Mouse (Mus musculus): ENCODE results near the gene Msi2.

Msi2 gene

GRCm38 (mm10) chr11:88429680-88430079 lies 288.6 kb downstream of the Msi2 start:
- DNase-seq: peak; percentile 26

GRCm38 (mm10) chr11:88425631-88426101 lies 292.6 kb downstream of the Msi2 start:
- peak; percentile 65 for DNase-seq

- no peak for DNase-seq
Measured at GRCm38 (mm10) chr11:88424034-88424767, 294.1 kb downstream of the Msi2 start.

GRCm38 (mm10) chr11:88421057-88421578 lies 297.2 kb downstream of the Msi2 start:
- no peak for DNase-seq

GRCm38 (mm10) chr11:88419657-88420366 lies 298.5 kb downstream of the Msi2 start:
- DNase-seq: no peak

GRCm38 (mm10) chr11:88419064-88419463 lies 299.2 kb downstream of the Msi2 start:
- no peak for DNase-seq

GRCm38 (mm10) chr11:88414157-88414870 lies 304.0 kb downstream of the Msi2 start:
- no peak for DNase-seq

- DNase-seq: peak; percentile 81
Measured at GRCm38 (mm10) chr11:88412423-88413094, 305.8 kb downstream of the Msi2 start.

- no peak for DNase-seq
Measured at GRCm38 (mm10) chr11:88408305-88408704, 310.0 kb downstream of the Msi2 start.

GRCm38 (mm10) chr11:88406408-88406915 lies 311.9 kb downstream of the Msi2 start:
- DNase-seq: no peak

GRCm38 (mm10) chr11:88404816-88405613 lies 313.3 kb downstream of the Msi2 start:
- no peak for DNase-seq

GRCm38 (mm10) chr11:88404247-88404677 lies 314.1 kb downstream of the Msi2 start:
- peak; percentile 42 for DNase-seq

- no peak for DNase-seq
Measured at GRCm38 (mm10) chr11:88402290-88402689, 316.0 kb downstream of the Msi2 start.

GRCm38 (mm10) chr11:88401333-88401732 lies 317.0 kb downstream of the Msi2 start:
- no peak for DNase-seq

- DNase-seq: no peak
Measured at GRCm38 (mm10) chr11:88400926-88401325, 317.4 kb downstream of the Msi2 start.

- DNase-seq: no peak
Measured at GRCm38 (mm10) chr11:88400235-88400634, 318.1 kb downstream of the Msi2 start.

- DNase-seq: no peak
Measured at GRCm38 (mm10) chr11:88399431-88399830, 318.9 kb downstream of the Msi2 start.

GRCm38 (mm10) chr11:88399028-88399427 lies 319.3 kb downstream of the Msi2 start:
- no peak for DNase-seq

- DNase-seq: no peak
Measured at GRCm38 (mm10) chr11:88395076-88395990, 323.0 kb downstream of the Msi2 start.

- DNase-seq: no peak
Measured at GRCm38 (mm10) chr11:88394341-88395075, 323.8 kb downstream of the Msi2 start.

Data from thymus, postnatal 4 days (tissue).